Mouse (Mus musculus): ENCODE results near the gene Atp13a3.

Gene Atp13a3

DNA sequence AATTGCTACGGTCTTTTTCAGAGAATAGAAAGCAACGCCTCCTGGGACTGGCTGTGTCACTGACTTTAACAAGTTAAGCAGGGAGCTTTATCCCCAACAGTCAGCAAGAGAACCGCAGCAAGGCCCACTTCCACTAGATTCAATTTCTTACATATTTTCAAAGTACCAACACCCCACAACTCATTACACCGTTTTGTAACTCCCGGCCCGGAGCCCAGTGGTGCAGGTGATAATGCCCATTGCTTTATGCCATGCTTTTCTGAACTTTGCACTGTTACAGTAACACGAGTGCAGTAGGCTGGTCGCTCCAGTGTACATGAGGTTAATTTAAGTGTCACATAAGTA is 95.6 kb downstream of the Atp13a3 start:
- no peak for DNase-seq

DNA sequence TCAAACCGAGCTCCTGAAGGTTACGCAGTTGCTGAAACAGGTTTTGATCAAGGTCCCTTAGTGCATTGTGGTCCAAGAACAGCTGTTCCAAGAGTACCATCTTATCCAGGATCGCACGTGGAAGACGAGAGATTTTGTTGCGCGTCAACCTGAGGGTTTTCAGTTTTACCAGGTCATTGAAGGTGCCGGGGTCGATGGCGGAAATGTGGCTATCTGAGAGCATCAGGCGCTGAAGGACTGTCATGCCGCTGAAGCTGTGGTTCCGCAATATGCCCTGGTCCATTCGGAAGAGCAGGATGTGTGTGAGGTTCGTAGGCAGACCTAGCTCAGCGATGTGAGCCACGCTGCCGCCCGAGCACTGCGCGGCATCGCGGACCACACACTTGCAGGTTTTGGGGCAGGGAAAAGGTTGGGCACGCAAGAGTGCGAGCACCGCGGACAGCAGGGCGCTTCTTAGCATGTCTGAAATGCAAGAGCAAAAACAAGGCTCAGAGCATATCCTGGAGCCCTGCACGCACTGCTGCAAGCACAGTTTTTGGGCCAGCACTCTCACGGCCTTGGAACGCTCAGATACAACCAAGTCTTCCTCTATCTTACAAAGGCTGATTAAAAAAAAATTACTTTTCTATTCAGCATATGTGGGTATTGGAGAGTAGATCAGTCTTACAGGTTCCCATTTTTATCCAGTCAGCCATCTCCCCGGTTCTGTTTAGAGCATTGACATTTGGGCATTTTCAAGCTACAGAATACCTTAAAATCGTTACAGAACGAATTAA is 96.2 kb downstream of the Atp13a3 start:
- DNase-seq, result peak; percentile 34

DNA sequence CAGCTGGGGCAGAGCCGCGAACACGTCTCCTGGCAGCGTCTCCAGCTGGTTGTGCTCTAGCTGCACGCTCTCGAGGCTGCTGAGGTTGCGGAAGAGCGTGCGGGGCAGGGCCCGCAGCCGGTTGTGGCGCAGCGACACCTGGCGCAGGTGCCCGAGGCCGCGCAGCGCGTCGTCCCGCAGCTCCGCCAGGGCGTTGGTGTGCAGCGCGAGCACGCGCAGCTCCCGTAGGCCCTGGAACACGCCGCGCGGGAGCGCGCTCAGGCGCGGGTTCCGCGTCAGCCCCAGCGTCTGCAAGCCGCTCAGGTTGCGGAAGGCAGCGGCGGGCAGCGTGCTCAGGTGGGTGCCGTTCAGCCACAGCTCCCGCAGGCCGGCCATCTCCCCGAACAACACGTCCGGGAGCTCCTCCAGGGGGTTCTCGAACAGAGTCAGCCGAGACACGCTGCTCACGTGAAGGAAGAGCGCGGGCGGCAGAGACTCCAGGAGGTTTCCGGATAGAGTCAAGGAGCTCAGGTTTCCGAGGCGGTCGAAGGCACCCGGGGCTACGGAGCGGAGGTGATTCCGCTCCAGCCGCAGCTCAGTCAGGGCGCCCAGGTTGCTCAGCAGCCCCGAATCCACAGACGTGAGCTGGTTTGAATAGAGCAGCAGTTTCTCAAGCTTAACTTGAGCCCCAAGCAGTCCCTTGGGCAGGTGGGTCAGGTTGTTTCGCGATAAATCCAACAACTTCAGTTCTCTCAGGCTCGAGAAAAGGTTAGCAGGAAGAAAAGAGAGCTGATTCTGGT is 97.0 kb downstream of the Atp13a3 start:
- DNase-seq, result peak; percentile 74

- peak; percentile 21 for DNase-seq
These were observed 97.7 kb downstream of the Atp13a3 start for GRCm38 (mm10) chr16:30307961-30308615.

DNA sequence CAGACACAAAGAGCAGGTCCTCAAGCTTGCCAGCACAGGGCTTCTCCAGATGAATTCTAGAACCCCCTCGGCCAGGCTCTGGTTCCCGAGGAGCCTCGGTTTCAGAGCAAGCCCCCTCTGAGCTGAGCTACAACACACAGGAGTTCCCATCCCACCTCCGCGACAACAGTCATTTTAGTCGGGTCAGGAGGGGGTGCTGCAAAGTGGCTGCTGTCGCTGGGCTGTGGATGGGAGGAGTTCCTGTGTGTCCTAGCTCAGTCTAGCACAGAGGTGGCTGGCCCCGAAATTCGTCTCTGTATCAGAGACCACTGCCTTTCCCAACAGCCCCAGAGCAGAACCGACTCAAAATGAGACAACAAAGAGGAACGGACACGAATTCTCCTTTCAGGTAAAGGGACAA is 98.5 kb downstream of the Atp13a3 start:
- no peak for DNase-seq

- DNase-seq, result no peak
These were observed 99.7 kb downstream of the Atp13a3 start for GRCm38 (mm10) chr16:30306102-30306501.

DNA sequence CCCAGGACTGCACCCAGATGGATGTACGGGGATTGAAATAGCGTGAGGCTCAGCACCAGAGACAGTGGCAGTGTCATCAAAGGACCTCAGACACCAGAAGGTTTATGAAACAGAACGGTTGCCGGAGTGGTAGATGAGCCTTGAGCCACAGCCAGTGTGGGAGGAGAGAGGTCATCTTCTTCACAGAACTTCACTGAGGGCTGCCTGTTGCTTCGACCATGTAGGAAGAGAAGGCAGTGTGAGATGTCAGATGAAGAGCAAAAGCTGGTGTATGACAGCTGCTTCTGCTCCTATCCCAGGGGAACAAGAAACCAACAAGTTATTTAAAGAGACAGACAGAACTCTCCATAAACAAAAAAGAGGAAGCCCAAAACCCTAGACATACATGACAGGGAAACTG is 101.5 kb downstream of the Atp13a3 start:
- DNase-seq, result no peak

DNA sequence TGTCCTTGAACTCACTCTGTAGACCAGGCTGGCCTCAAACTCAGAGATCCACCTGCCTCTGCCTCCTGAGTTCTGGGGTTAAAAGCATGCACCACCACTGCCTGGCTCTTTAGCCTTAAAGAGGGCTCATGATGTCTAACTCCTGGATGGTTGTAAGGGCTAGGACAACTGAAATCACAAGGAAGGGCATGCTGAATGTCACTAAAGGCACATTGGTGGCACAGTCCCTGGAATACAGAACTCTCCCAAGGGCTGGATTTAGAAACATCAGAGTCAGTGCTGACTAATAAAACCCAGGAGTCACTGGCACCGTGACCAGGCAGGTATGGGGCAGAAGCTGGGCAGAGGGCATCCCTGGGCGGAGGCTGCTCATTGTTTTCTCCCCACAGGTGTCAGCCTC is 102.4 kb downstream of the Atp13a3 start:
- no peak for DNase-seq

- DNase-seq, result no peak
These were observed 103.1 kb downstream of the Atp13a3 start for GRCm38 (mm10) chr16:30302686-30303085.

DNA sequence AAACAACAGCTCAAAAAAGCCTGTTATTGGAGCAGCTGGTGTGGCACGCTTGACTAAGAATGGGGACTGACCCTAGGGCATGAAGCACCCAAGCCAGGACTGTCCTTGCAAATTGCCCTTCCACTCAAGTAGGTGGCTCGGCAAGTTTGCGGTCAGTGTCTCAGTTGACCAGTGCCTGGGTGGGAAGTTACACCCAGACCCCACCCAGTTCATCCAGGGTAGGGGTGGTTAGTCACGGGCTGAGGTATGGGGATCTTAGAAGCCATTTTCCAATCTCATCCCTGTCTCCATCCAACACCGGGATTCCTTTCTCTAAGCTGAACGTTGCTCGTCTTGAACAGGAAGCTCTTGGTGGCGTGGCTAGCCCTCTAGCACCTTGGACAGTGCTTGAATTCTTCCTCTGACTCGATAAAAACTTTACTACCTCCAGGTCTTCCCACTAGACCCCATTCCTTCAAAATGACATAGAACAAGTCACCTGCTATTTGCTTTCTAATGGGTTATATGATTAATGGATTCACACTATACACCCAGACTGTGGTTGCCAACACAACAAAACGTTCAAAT is 106.0 kb downstream of the Atp13a3 start:
- DNase-seq, result no peak

DNA sequence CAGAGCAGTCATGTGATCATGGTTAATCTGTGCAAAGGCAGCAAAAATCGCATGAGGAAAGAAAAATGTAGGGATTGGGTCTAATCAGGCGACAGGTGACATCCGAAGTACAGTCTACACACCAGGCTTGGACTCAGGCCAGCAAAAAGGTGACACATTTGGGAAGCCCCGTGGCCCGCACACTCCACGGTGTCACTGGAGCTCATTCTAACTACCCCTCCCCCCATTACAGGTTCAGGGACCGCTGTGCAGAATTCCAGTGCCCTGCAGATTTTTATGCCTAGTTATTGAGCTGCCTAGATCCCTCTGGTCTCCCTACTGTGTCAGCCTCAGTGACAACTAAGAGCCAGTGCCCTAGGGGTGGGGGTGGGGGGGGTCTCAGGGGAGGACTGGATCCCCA is 108.3 kb downstream of the Atp13a3 start:
- DNase-seq, result no peak

DNA sequence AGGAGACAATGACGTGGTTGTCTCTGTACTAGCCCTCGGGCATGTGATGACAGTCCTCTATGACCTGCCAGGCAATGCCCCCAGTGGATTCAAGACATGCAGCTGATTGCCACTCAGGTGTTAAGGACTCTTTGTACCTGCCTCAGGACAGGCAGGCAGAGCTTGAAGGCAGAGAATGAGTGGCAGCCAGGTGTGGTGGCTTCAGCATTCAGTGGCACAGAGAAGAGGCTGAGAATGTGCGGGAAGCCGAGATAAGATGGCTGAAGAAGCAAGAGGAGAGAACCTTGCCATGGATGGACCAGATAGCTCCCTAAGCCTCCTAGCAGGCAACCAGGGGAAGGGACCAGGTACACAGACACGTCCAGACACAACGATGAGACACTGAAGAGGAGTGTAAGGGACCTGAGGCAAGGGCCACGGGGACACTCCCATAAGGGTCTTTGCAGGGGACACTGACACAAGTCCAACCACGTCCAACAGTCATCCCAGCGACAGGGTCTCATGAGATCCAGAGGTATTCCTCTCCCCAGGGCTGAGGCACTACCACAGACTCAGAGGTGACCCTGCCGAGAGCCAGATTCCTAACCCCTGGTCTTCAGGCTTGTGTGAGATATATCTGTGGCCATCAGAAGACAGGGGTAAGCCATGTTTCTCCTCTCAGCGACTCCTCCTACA is 109.0 kb downstream of the Atp13a3 start:
- DNase-seq, result no peak

DNA sequence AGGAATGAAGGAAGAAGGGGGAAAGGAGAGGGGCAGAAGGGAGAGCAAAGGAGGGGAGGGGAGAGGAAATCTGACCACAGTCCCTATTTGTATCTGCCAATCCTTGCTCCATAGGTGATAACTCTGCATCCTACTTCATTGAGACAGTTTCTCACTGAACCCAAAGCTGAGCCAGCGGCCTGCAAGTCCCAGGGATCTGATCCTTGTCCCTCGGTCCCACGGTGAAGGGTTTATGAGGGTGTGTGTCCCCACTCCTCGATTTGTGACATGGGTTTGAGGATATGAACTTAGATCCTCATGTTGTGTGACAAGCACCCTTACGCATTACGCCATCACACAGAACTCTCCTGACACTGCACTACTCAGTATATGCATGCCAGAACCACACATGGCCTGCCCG is 110.7 kb downstream of the Atp13a3 start:
- no peak for DNase-seq

GRCm38 (mm10) chr16:30290436-30290835 is 115.3 kb downstream of the Atp13a3 start:
- DNase-seq, result no peak

DNA sequence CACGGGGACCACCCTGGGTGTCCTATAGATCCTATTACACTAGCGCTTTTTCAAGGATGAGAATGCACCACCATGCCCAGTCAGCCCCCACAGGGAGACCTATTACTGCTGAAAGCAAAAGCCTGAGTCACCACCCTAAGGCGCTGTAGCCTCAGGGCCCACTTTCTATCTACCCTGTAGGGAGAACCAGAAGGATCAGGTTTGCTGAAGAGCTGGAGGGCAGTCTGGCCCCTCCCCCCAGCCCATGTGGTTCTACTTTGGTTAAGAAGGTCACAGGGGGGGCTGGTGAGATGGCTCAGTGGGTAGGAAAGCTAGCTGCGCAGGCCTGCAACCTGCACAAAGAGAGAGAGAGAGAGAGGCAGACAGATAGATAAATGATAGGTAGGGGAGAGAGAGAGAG is 120.1 kb downstream of the Atp13a3 start:
- no peak for DNase-seq

GRCm38 (mm10) chr16:30283743-30284337 is 121.9 kb downstream of the Atp13a3 start:
- DNase-seq, result peak; percentile 10

- no peak for DNase-seq
These were observed 122.8 kb downstream of the Atp13a3 start, which contains the start of gene Lrrc15 for GRCm38 (mm10) chr16:30282844-30283495. Gene Lrrc15 (minus strand): TSS chr16:30283256.

GRCm38 (mm10) chr16:30280676-30281297 is 125.0 kb downstream of the Atp13a3 start:
- DNase-seq, result no peak

- DNase-seq, result no peak
These were observed 127.4 kb downstream of the Atp13a3 start for GRCm38 (mm10) chr16:30278406-30278805.

- DNase-seq, result no peak
These were observed 130.0 kb downstream of the Atp13a3 start for GRCm38 (mm10) chr16:30275558-30276340.

GRCm38 (mm10) chr16:30273065-30273464 is 132.7 kb downstream of the Atp13a3 start:
- DNase-seq, result no peak
